Mouse (Mus musculus) liver, adult 2 months (tissue): Measurements from ENCODE around the gene Slc9a9. TPM values are rescaled to one million over a fixed set of nuclear protein-coding genes. Genes with fewer than 3 reads are reported as not detected.

ENCODE experiments used
- DNase-seq: peaks from one replicate; pipeline ENCODE4 v3.0.0-alpha.2; 2011; ENCODE audit warnings: low read depth, low spot score; ENCODE audit errors: extremely low read depth
- H3K27ac ChIP-seq: fragments of 200-500 bp; replicated peaks from 2 replicates; pipeline ENCODE4 v1.5.1; 2012; ENCODE audit warnings: low read depth, mild to moderate bottlenecking, control low read depth, inconsistent platforms, low read length; ENCODE audit not compliant: insufficient read depth
- H3K27me3 ChIP-seq: fragments of 200-500 bp; 2 replicates; pipeline ENCODE4 v1.6.1; 2012; ENCODE audit warnings: mild to moderate bottlenecking, moderate library complexity, low read length, inconsistent platforms; ENCODE audit not compliant: control insufficient read depth, insufficient read depth
- H3K36me3 ChIP-seq: fragments of 200-500 bp; 2 replicates; pipeline ENCODE4 v1.6.1; 2012; ENCODE audit warnings: low read length, inconsistent platforms; ENCODE audit not compliant: control insufficient read depth, insufficient read depth
- H3K4me1 ChIP-seq: fragments of 200-500 bp; 2 replicates; pipeline ENCODE4 v1.6.1; 2011; ENCODE audit warnings: low read length; ENCODE audit not compliant: control insufficient read depth, insufficient read depth
- H3K4me3 ChIP-seq: fragments of 200-500 bp; 2 replicates; pipeline ENCODE4 v1.5.1; 2011; ENCODE audit warnings: low read depth, mild to moderate bottlenecking, control low read depth, low read length, moderate library complexity; ENCODE audit not compliant: insufficient read depth
- H3K79me2 ChIP-seq: fragments of 200-500 bp; 2 replicates; pipeline ENCODE4 v1.6.1; 2012; ENCODE audit warnings: inconsistent platforms, mild to moderate bottlenecking, low read length, moderate library complexity; ENCODE audit not compliant: control insufficient read depth, insufficient read depth
- H3K9ac ChIP-seq: fragments of 200-500 bp; 2 replicates; pipeline ENCODE4 v1.6.1; 2012; ENCODE audit warnings: low read depth, mild to moderate bottlenecking, control low read depth, inconsistent platforms, low read length
- CTCF ChIP-seq: fragments of 200-500 bp; IDR thresholded peaks from 2 replicates; pipeline ENCODE4 v1.5.1; 2011; ENCODE audit warnings: low read depth, low read length, control low read depth
- POLR2A ChIP-seq: fragments of 200-500 bp; IDR thresholded peaks from 2 replicates; pipeline ENCODE4 v1.6.1; 2011; ENCODE audit warnings: low read length, control low read depth; ENCODE audit not compliant: insufficient read depth; ENCODE audit errors: extremely low read depth
- WGBS: fragments of 180-500 bp; shearing (Covaris S2); methylation state at CpG from one replicate; pipeline ENCODE4 v1.1.7; 2018; 5-methylcytosine and 5-hydroxymethylcytosine counted together
- polyA plus RNA-seq: library from polyadenylated mRNA; depleted of rRNA; stranded (reverse); fragments of >200 nt; gene quantifications from 2 replicates; pipeline ENCODE4 v1.2.3, GENCODE M21; 2012
- total RNA-seq: library from RNA; depleted of rRNA; stranded (reverse); fragments of >200 nt; gene quantifications from 2 replicates; pipeline ENCODE4 v1.2.3, GENCODE M21; 2014

Gene Slc9a9
- total and polyA plus RNA-seq, 2 experiments: 1.7 to 6.0 TPM

- Histone ChIP-seq H3K79me2 (no peaks in the 10 kb centered on the region), H3K9ac (no peak overlapping the region), H3K27me3 (no peaks in the 10 kb centered on the region), H3K36me3 (no peaks in the 10 kb centered on the region), H3K4me3 (no peak overlapping the region), H3K27ac (peak overlapping the region; percentile 81), H3K4me1 (no peaks in the 10 kb centered on the region; the same call in 1 of the 2 replicates)
- peak; percentile 14 for DNase-seq
- TF ChIP-seq CTCF (no peak), POLR2A (no peak)
- WGBS: 64% methylated on average over 6 of the region's 6 CpGs
These were observed 24.1 kb upstream of the Slc9a9 start for GRCm38 (mm10) chr9:94645631-94646030.

GRCm38 (mm10) chr9:94647425-94647824 lies 22.3 kb upstream of the Slc9a9 start:
- no peak for TF ChIP-seq CTCF
- H3K4me1 ChIP-seq: no peaks in the 10 kb centered on the region; the same call in 1 of the 2 replicates
- DNase-seq: no peak

GRCm38 (mm10) chr9:94649991-94650390 lies 19.7 kb upstream of the Slc9a9 start:
- no peaks in the 10 kb centered on the region; the same call in 1 of the 2 replicates for H3K27me3 ChIP-seq
- WGBS: 82% methylated on average over 1 of the region's 1 CpGs
- TF ChIP-seq CTCF (no peak), POLR2A (no peak)
- H3K27ac ChIP-seq: no peak overlapping the region
- no peak overlapping the region for H3K9ac ChIP-seq
- H3K4me3 ChIP-seq: no peak overlapping the region
- H3K79me2 ChIP-seq: no peaks in the 10 kb centered on the region
- H3K36me3 ChIP-seq: no peaks in the 10 kb centered on the region
- no peaks in the 10 kb centered on the region; the same call in 1 of the 2 replicates for H3K4me1 ChIP-seq
- no peak for DNase-seq

More at GRCm38 (mm10) chr9:94647425-94647824, 22.3 kb upstream of the Slc9a9 start:
- Histone ChIP-seq H3K79me2 (no peaks in the 10 kb centered on the region), H3K4me3 (no peak overlapping the region), H3K27ac (no peak overlapping the region), H3K27me3 (no peaks in the 10 kb centered on the region), H3K9ac (no peak overlapping the region), H3K36me3 (no peaks in the 10 kb centered on the region)
- 70% methylated on average over 4 of the region's 4 CpGs for WGBS

- H3K27ac ChIP-seq: no peak overlapping the region
- H3K79me2 ChIP-seq: no peaks in the 10 kb centered on the region
- H3K4me1 ChIP-seq: no peaks in the 10 kb centered on the region
- no peaks in the 10 kb centered on the region for H3K36me3 ChIP-seq
- no peak overlapping the region for H3K9ac ChIP-seq
- 80% methylated on average over 6 of the region's 6 CpGs for WGBS
- DNase-seq: no peak
- TF ChIP-seq POLR2A (no peak), CTCF (no peak)
- no peak overlapping the region for H3K4me3 ChIP-seq
- no peaks in the 10 kb centered on the region; the same call in 1 of the 2 replicates for H3K27me3 ChIP-seq
These were observed 16.5 kb upstream of the Slc9a9 start for GRCm38 (mm10) chr9:94653198-94653597.

- Histone ChIP-seq H3K27ac (no peak overlapping the region), H3K9ac (no peak overlapping the region), H3K27me3 (no peaks in the 10 kb centered on the region; the same call in 1 of the 2 replicates), H3K79me2 (no peaks in the 10 kb centered on the region), H3K36me3 (no peaks in the 10 kb centered on the region), H3K4me3 (no peak overlapping the region), H3K4me1 (no peaks in the 10 kb centered on the region)
- DNase-seq: no peak
- WGBS: 67% methylated on average over 2 of the region's 2 CpGs
- TF ChIP-seq CTCF (no peak), POLR2A (no peak)
These were observed 15.9 kb upstream of the Slc9a9 start for GRCm38 (mm10) chr9:94653827-94654226.

GRCm38 (mm10) chr9:94656265-94656664 lies 13.4 kb upstream of the Slc9a9 start:
- Histone ChIP-seq H3K36me3 (no peaks in the 10 kb centered on the region), H3K4me1 (no peaks in the 10 kb centered on the region), H3K79me2 (no peaks in the 10 kb centered on the region), H3K4me3 (no peak overlapping the region), H3K9ac (no peak overlapping the region), H3K27ac (no peak overlapping the region), H3K27me3 (no peaks in the 10 kb centered on the region; the same call in 1 of the 2 replicates)
- TF ChIP-seq CTCF (no peak), POLR2A (no peak)
- no peak for DNase-seq
- 73% methylated on average over 4 of the region's 4 CpGs for WGBS
